ENCODE assay signal across 15 mouse cellular contexts in genomic region chr14:49461761-49462160, GRCm38 (mm10).
"Had no signal": no experiment of that assay in that cellular context is flagged by ENCODE, and none has a peak within 500 bp of the region (broad histone marks: within the 10 kb centered on the region; RNA-seq: fewer than 3 reads in every experiment).

No protein-coding gene starts in this region.

- H3K9me3 ChIP-seq: midbrain, embryonic 13.5 days; midbrain, embryonic 15.5 days; neural tube, embryonic 12.5 days; stomach, embryonic 15.5 days had no signal

- H3K36me3 ChIP-seq: midbrain, embryonic 13.5 days; midbrain, embryonic 15.5 days; neural tube, embryonic 12.5 days; stomach, embryonic 15.5 days had no signal

- DNase-seq: liver, postnatal 0 days; lung, adult 2 months; lung, postnatal 14 days; lung, postnatal 36 days; right cerebral cortex, postnatal 14 days; thymus, adult 2 months; thymus, postnatal 25 days; thymus, postnatal 4 days had no signal

- H3K27ac ChIP-seq: macrophage; midbrain, embryonic 13.5 days; midbrain, embryonic 15.5 days; neural tube, embryonic 12.5 days; stomach, embryonic 15.5 days; stomach, postnatal 0 days had no signal

- H3K27me3 ChIP-seq: megakaryocyte, embryonic 14.5 days; midbrain, embryonic 13.5 days; midbrain, embryonic 15.5 days; neural tube, embryonic 12.5 days; stomach, embryonic 15.5 days had no signal

- H3K4me1 ChIP-seq: megakaryocyte, embryonic 14.5 days; midbrain, embryonic 13.5 days; midbrain, embryonic 15.5 days; neural tube, embryonic 12.5 days; stomach, embryonic 15.5 days had no signal

- H3K9ac ChIP-seq: liver, postnatal 0 days; midbrain, embryonic 13.5 days; midbrain, embryonic 15.5 days; neural tube, embryonic 12.5 days; stomach, embryonic 15.5 days had no signal

- H3K4me3 ChIP-seq: megakaryocyte, embryonic 14.5 days; midbrain, embryonic 13.5 days; midbrain, embryonic 15.5 days; neural tube, embryonic 12.5 days; stomach, embryonic 15.5 days had no signal
